Mouse (Mus musculus): ENCODE measurements around the gene Lrrc46.

Lrrc46 gene

DNA sequence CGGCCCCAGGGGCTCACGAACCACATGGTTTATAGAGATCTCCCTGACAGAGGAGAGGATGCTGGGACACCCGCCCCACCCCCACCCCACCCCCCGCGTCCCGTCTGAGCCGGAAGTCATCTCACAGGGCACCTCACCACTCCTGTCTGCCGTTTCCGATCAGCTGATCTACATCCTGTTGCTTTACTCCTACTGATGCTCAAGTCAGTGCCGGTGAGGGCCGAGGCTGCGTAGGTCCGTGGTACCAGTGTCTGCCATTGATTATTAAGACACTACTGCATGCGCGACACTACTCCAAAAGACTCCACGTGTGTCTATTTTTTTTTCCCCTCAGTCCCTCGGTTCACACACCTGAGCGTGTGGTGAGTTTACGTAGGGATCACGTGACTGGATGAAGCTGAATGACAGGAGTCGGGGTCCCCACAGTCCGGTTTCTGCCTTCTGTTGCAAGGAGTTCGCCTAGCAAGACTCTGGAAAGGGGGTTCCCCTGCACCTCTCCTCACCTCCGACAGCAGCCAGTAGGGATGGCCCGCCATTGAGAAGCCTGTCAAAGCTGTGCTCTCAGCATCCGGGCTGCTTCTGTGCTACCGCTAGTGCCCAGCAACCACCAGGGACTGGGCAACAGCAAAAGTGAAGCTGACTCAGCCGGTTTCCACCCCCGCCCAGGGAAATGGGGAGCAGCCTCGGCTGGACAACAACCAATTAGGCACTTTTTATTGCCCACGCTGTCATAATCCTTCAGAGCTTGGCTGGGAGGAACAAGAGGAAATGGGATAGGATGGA lies 53.1 kb downstream of the Lrrc46 start:
- in situ Hi-C loops (cut with MboI; ENCODE audit: low pct_unique_long_range_greater_than_20kb in 1 of 2, low sequenced_read_pairs in 2 of 2, unreplicated experiment in 1 of 2), result loop anchor here in 1 of 2 experiments (5.0 kb wide), 1 partner anchor 34 kb away; no protein-coding TSS in a partner anchor

DNA sequence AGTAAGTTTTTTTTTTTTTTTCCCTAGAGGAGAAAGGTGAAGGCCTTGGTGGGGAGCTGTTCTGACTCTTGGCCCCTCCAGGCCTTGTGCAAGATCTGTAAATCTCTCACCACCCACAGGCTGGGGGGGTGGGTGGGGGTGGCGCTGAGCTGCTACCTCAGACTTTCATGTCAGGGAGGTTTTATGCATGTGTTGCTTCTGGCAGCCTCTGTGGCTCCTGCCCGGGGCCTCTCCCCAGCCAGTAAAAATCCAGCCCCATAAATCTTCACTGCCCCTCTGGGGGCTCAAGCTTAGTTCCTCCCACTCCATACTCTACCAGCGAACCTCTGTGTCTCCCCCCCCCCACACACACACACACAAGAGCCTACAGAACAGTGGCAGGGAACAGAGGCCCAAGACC lies 54.7 kb downstream of the Lrrc46 start:
- in situ Hi-C loops (cut with MboI; ENCODE audit: low pct_unique_long_range_greater_than_20kb in 1 of 2, low sequenced_read_pairs in 2 of 2, unreplicated experiment in 1 of 2), result loop anchor here in 1 of 2 experiments (5.0 kb wide), 1 partner anchor 36 kb away; no protein-coding TSS in a partner anchor

DNA sequence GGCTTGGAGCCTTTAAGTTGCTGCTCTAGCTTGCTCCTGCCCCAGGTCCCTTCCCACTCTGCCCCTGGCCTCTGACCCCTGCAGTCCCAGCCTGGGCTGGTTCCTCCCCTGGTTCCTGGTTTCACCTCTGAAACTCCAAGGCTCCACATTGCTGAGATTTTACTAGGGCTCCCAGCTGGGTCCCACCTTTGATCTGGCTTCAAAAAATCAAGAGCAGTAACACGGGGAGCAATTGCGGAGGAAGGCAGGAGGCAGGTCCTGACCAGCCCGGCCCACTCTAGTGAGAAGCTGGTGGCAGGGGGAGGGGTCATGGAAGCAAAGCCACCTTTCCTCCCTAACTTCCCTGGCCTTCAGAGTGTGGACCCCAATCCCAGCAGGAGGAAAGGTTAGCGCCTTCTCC lies 56.3 kb downstream of the Lrrc46 start:
- in situ Hi-C loops (cut with MboI; ENCODE audit: low pct_unique_long_range_greater_than_20kb in 1 of 2, low sequenced_read_pairs in 2 of 2, unreplicated experiment in 1 of 2), result loop anchor here in 1 of 2 experiments (5.0 kb wide), 1 partner anchor 37 kb away; no protein-coding TSS in a partner anchor

Measured in mouse embryonic stem cell (cell line).